Mouse (Mus musculus): ENCODE measurements around the gene Gm49318.

The Gm49318 gene

DNA sequence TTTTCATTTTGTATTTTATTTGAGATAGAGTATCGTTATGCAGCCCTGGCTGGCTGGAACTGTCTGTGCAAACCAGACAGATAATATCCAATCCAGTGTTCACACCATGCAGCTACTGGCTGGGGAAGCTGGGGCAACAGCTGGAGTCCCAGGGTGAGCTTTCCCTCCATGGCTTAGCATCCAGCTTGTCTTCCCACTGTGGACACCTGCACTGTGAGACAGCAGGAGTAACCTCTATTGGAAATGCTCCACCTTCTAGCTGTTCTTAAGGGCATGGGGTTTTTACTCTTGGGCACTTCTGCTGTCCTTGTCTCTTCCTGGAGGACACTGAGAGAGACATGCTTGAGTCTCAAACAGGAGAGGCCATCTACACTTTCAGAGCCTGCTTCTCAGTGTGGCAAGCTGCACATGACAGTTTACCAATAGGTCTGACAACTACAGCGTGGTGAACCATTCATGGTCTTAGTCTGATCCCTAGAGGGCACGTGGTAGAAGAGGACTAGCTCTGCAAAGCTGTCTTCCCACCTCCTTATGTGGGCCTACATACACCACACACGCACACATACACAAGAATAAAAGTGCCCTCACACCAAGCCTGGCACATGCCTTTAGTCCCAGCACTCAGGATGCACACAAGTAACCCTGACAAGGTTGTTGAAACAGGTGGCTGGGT, 1.0 kb downstream of the Gm49318 start:
- no peak for DNase-seq (ENCODE audit: low spot score in 2 of 2)

DNA sequence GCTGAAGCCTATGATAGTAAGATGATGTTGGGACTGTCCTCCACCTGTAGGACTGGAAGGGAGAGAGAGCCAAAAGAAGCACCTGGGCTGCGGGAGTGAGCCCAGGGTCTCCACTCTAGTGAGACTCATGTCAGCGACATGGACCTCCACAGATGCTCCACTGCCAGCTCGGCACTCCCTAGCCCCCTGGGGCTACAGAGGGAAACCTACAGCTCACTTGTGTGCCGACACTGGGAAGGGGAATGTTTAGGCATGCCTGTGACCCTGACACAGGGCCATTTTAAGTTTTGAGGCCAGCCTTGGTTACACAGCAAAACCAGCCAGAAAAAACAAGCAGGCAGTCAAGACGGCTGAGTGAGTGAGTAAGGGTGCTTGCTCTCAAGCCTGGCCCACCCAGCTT, 3.9 kb downstream of the Gm49318 start:
- DNase-seq (ENCODE audit: low spot score in 2 of 2), result no peak

DNA sequence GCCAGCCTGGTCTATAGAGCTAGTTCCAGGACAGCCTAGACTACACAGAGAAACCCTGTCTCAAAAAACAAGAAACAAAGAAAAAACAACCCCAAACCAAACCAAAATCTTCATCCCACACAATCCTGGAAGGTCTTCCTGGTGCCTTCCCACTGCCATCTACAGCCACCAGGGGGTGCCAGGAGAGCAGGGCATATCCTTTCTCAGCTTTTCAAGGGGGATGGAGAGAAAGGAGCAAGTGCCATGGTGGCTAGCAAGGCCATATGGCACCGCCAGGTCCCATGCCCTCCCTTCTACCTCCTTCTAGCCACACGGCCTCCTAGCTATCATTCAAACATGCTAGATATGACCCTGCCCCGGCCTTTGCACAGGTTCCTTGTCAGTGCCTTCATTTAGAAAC, 4.6 kb downstream of the Gm49318 start:
- peak in 1 of 2 experiments; percentile 50 for DNase-seq (ENCODE audit: low spot score in 2 of 2)

DNA sequence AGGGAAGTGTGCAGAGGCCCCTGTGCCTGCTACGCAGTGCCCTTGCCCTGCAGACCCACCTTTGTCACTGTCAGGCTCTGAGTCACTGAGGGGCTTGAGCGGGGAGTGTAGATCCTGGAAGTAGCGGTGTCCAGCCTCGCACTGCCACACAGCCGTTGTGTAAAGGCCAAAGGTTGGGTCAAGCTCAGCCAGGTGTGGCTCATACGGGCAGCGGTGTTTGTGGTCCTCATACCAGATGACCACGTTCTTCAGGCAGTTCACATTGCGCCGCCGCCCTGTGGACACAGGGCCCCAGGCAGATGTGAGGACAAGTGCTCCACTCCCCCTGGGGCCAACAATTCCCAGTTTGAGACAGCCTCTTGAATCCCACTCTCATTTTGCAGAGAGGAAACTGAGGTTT, 5.4 kb downstream of the Gm49318 start:
- no peak for DNase-seq (ENCODE audit: low spot score in 2 of 2)

DNA sequence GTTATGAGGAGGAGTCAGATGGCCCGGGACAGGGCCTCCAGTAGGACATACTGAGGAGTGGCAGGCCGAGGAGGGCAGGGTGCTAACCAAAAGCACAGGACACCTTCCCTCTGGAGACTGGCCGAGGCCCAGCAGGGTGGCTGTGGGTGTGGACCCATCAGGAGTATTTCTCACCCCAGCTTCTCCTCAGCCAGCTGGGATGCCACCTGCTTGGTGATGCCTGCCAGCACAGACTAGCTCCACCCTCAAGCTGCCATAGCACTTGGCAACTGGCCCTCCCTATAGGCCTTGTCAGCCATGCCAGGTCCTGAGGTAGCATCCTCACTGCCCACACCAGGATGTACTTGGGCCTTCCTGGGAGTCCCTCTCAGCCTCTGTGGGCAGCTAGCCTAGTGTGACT, 6.7 kb downstream of the Gm49318 start:
- peak in 1 of 2 experiments; percentile 59 for DNase-seq (ENCODE audit: low spot score in 2 of 2)

DNA sequence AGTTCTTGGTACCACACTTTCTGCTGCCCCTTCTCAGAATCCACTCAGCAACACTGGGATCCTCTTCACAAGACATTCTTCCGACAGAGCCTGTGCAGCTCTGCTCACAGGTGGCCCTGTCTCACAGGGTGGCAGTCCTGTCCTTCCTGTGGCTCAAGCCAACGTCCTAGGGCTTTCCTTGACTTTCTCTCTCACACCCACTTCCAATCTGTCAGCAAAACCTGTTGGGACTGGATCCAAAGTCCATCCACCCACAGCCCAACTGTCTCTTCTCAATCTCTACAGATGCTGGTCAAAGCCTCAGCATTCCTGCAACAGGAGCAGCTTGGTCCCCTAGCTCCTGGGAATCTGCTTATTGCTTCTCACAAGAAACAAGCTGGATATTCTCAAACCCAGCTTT, 9.7 kb downstream of the Gm49318 start:
- peak in 1 of 2 experiments; percentile 83 for DNase-seq (ENCODE audit: low spot score in 2 of 2)

DNA sequence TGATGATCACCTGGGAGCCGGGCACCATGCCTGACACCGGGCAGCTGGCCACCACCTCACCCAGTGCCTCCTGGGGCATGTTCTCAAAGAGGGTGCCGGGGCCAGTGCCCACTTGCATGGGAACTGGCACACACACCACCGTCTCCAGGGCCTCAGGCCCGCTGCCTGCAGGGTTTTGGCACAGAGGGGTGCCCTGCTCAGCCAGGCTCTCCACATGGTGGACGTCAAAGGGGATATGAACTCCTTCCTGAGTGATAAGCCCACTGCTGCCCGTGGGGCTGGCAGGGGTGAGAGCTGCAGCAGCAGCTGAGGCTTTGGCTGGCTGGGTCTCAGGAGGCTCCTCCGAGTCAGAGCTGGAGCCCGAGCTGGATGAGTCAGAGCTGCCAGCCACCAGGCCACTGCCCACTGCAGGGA, 13.0 kb downstream of the Gm49318 start:
- DNase-seq (ENCODE audit: low spot score in 2 of 2), result no peak

DNA sequence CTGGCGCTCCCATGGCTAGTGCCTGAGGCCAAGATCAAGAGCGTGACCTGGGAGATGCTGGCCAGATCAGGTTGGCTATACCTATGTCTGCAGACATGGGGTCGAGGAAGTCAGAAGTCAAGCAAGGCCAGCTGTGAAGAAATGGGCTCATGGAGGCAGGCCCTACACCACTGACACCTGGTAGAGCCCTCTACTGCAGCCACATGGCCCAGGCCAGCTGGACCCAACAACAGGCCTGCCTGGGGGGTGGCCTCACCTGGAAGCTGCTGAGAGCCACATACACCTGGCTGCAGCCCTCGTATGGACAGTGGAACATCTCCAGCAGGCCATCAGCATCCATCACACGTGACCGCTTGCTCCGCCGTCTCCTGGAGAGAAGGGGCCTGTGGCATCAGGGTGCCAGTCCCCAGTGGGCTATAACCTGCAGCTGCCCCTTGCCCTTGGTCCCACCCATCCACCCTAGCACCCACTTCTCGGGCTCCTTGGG, 14.0 kb downstream of the Gm49318 start:
- no peak for DNase-seq (ENCODE audit: low spot score in 2 of 2)

DNA sequence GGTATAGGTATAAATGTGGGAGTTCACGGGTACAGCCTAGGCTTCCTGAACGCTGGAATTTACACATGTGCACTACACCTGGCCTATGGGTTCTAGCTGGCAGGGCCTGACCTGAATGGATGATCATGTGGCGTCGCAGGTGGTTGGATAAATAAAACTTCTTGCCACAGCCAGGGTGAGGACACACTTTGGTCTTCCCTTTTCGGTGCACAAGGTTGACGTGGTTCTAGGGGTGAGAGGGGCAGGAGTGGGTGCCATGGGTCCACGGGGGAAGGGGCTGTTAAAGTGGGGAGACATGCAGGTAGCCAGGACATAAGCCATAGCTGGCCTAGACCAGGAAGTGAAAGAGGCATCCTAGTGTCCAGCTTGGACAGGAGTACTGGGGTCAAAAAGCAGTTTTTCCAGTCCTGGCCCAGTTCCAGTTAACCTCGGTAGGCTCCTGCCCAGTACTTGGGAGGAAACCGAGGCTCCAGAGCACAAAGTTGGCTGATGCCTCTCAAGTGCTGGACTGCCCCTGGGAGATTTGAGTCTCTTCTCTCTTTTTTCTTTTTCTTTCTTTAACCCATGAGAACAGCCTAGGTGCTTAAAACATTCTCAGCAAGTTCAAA, 14.7 kb downstream of the Gm49318 start:
- no peak for DNase-seq (ENCODE audit: low spot score in 2 of 2)

DNA sequence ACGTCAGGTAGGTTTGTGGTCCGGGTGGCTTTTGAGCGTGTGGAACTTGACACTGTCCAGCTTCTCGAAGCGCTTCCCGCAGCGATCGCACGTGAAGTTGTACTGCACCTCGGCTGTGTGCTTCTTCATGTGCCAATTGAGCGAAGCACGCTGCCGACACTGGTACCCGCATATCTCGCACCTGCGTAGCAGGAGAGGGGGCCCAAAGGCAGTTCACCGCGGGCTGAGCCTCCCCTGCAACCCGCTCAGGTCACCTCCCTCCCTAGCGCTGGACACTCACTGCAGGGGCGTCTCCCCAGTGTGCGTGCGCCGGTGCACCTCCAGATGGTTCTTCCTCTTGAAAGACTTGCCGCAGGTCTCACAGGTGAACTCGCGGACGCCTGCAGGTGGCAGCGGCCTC, 15.3 kb downstream of the Gm49318 start:
- DNase-seq (ENCODE audit: low spot score in 2 of 2), result no peak

DNA sequence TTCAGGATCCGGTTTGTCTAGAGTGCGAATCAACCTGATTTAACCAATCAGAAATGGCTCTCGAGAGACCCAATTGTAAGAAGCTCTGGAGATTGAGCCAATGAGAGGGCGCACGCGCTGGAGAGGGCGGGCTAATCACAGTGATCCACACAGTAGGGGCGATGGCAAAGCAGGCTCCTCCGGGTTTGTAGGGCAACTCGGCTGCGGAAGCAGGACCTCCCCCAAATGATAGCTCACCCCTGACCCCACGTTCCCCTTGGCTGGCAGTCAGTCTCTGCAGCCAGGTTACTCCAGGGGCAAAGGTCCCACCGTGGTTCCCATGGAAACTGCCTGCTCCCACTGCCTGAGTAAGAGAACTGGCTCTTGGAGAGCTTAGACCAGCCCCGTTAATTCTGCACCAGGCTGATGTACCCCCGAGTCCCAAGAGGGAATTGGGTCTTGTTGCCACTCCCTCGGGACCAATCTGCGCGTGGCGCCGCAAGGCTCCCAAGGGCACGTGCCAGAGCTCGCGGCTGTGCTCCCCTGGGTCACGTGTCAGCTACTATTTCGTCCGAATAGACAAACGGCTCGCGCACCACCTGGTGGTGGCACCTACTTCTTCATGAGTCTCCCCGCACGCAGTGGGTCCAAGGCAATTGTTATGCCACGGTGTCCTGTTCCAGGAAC, 16.5 kb downstream of the Gm49318 start:
- peak; percentile 81 to 88 for DNase-seq (ENCODE audit: low spot score in 2 of 2)

DNA sequence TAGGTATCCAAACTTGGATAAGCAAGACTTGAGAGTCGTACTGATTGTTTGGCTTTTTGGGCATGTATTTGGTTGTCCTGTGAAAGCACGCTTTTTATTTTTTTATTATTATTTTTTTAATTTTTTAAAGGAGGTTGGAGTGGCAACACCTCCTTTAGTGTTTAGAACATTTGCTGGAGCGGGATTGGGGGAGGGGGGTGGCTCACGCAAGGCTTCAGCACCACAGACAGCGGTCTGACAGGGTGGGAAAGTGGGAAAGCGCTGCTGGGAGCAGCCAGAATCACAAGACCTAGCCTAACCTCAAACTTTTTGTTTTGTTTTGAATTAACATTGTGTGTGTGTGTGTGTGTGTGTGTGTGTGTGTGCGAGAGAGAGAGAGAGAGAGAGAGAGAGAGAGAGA, 17.4 kb downstream of the Gm49318 start:
- DNase-seq (ENCODE audit: low spot score in 2 of 2), result no peak

DNA sequence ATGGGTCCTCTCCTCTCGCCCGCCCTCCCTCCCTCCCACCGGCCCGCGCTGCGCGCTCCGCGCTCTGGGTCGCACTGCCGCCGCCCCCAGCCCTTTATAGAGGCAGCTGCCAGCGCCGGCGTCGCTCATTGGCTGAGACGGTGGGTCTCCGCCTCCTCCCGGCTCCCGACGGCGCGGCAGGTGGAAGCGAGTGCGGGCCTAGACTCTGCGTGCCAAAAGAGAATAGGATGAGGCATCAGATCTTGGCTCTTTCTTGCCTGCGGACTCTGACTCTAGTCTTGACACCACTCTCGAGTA, 19.2 kb downstream of the Gm49318 start, which contains the start of gene Elavl3:
Gene Elavl3 (minus strand): TSS at position 66 of the 297 bp plus-strand sequence.
- peak in 1 of 2 experiments; percentile 81 for DNase-seq (ENCODE audit: low spot score in 2 of 2)

DNA sequence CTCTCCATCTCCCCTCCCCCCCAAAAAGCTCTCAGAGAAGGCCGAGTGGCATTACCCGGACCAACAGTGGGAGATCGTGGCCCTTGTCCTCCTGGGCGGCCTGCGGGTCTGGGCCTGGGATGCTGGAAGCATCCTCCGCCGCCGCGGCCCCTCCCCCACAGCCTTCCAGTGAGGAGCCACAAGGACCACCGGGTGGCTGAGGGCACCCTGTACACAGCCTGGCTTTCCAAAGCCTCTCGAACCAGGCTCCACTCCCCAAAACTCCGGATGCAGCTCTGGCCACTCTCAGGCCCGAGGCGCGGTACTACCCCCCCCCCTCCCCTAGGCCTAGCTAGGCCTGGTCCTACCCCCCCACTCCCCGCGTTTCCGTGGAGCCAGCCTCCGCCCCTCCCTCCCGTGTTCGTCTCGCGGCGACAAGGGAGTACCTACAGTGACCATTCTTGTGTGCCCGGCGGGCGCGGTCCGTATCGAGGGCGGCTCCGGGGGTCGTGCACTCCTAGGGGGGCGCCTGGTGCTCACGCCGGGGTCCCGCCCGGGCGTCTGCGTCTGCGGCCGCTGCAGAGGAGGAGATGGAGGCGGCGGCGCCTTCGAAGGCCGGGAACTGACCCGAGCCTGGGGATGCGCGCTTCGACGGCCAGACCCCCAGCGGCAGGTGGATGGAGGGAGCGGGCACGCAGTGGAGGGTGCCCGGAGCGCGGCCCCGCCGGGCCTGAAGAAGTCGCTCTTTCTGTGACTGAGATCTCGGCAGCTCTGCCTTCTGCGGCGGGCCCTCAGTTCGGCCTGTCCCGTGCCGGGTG, 19.7 kb downstream of the Gm49318 start:
- DNase-seq (ENCODE audit: low spot score in 2 of 2), result no peak

DNA sequence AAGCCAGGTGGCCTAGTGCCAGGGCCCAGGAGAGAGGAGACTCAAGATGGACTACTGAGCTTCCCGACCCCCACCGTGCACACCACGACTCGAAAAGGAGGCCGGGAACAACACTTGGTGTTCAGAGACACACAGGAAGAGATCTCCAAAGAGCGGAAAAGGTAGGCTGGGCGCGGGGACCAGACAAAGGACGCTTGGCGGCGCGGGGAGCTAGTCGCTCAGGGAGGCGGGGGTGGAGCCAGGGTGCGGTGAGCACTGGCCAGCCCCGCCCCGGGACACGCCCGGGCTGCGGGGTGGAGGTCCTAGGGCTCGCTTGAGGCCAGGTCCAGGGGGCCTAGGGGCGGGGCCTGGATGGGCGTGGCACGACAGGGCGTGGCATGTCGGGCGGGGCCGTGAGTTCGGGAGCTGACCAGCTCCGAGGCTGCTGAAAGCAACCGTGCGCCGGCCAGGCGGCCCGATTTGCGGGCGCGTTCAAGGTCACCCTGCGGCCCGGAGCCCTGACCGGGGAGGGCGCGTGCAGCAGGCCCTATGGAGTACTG, 20.6 kb downstream of the Gm49318 start:
- DNase-seq (ENCODE audit: low spot score in 2 of 2), result peak in 1 of 2 experiments; percentile 64

DNA sequence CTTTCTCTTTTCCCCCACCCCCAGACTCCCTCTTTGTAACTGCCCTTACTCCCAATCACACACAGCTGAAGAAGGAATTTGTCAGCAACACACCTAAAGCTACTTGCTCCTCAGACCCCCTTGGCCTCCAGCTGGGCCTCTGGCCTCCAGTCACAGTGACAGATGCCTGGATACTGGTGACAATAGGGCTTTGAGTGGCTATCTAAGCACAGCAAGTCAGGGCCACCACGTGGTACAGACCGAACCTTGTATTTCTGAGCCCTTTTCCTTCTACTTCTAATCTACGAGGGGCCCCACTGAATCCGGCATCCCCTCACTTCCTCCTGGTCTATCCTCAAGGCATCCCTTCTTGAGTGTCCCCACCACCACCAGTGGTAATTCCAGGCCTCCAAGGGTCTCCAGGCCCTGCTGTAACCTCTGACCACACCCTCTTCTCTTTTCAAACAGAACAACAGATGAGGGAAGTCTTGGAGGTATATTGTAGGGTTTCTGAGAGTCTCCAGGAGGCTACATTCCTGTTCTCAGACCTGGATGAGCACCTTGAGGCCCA, 21.3 kb downstream of the Gm49318 start:
- no peak for DNase-seq (ENCODE audit: low spot score in 2 of 2)

DNA sequence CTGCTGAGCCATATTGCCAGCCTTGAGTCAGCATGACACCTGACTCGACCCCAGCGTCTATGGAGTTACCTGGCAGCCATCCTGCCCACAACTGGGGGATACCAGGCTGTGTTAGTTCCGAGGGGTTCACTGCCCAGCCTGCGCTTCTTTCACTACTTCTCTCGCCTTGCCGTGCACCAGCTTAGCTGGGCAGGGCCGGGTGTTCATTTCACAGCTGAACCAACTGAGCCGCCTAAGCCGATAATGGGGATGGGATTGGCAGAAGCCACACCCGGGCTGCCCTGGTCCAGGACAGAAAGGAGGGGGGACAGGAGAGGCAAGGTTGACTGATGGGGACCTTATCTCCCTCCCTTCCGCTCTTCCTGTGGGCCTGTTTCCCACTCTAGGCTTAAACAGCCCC, 21.7 kb downstream of the Gm49318 start:
- no peak for DNase-seq (ENCODE audit: low spot score in 2 of 2)

DNA sequence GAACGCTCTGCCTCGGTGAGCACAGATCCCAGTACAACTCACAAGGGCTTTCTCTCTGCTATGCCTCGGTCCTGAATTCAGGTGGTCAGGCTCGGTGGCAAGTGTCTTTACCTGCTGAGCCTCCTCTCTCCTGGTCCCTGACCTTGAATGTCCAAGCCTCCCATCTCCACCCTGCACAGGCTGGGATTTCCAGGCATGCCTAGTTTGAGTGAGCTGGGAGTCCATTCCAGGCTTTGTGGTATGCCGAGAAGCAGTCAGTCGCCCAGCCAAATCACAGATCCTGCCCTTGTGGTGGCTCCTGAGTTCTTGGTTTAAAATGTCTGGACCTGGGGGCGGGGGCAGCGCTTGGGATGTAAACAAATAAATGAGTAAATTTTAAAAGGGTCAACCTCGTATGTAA, 23.7 kb downstream of the Gm49318 start:
- DNase-seq (ENCODE audit: low spot score in 2 of 2), result no peak

DNA sequence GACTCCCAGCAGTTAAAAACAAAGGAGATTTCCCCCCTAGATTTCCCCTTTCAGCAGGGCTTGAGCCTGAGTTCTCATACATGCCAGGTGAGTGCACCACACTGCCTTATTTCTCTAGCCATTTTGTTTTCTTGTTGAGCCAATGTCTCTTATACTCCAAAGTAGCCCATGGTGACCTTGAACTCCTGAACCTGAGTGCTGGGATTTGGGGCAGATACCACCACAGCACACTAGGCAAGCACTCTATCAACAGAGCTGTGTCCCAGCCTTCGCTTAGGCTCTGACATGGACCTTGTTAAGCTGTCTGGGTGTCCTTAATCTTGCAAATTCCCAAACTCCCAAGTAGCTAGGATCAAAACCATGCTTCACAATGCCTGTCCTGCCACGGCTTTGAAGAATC, 29.2 kb downstream of the Gm49318 start:
- DNase-seq (ENCODE audit: low spot score in 2 of 2), result no peak

DNA sequence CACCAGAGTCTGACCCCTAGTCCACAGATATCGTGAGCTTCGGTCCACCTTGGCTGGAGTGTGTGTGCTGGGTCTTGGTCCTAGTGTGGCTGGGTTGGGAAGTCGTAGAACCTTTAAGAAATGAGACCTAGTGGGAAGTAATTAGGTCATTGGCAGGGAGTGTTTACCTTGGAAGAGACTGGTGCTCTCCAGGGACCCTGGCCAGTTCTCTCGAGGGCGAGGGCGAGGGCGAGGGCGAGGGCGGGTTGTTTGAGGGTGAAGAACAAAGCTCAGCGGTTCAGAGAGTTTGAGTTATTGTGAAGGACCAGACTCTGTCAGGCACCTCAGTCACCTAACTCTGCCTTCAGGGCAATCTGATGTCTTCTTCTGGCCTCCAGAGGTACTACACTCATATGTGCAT, 33.2 kb downstream of the Gm49318 start:
- DNase-seq (ENCODE audit: low spot score in 2 of 2), result no peak

DNA sequence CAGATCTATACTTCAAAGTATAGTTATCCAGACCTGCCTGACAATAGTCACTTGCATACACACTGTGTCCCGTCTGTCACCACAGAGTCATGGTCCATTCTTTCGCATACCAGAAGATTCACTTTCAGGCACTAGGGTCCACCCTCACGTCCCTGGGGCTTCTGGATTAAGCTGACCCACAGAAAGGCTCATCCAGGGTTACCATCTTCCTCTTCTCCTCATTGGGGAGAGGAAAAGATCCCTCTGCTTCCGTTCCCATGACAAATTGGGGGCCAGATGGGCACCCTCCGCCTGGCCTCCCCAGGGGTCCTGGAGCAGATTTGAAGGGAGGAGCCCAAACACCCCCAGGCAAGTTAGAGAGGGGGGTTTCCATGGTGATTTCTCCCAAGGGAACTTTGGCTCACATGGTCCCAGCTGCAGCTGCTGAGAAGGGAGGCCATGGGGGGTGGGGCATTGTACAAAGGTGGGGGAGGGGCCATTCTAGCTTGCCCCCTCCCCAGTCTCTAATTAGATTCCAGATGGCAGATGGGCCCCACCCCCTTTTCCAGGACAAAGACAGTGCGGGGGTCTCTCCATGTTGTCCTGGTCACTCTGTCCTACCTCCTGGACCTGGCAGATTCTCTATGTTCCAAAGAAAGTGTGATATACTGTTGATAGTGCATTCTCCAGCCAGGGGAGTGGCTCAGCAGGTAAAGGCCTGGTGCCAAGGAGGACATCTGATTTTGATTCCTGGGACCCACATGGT, 35.6 kb downstream of the Gm49318 start:
- no peak for DNase-seq (ENCODE audit: low spot score in 2 of 2)
